Comparison of ENCODE assay signal across 22 mouse cellular contexts in the genomic region with DNA sequence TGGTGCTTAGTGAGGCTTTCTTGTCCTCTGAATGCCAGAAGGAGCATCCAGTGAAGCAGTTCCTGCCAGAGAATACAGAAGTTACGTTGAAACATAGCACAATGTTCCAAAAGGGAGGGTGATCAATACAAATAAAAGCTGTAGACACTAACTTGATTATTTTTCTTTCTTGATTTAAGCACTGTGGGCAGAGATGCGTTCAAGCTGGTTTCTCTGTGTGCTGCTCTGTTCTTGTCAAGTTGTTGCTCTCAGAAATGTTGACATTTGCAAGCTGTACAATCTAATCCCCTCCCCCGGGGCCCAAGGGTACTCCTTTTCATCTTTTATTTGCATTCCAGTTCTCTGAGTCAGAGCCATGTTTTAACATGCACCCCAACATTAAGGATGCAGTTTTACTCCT.
A peak's percentile ranks its signal among the peaks of the same experiment; 100 is the strongest.
DNase-seq lines count a peak whose midpoint lies in the region; ATAC-seq and TF ChIP-seq lines count a peak whose summit lies in the region.
"Had no signal": no experiment of that assay in that cellular context is flagged by ENCODE, and none has a peak within 500 bp of the region (broad histone marks: within the 10 kb centered on the region; RNA-seq: fewer than 3 reads in every experiment).

No protein-coding gene starts in this region.

- TF ChIP-seq CTCF in thymus, adult 2 months (IDR thresholded peaks at IDR 0.05; ENCODE audit: borderline replicate concordance, control insufficient read depth, extremely low read depth, insufficient read depth, low read length, poor library complexity), result no peak

- H3K27me3 ChIP-seq in lung, embryonic 16.5 days (ENCODE audit: control insufficient read depth, insufficient read depth, low read depth, low read length), result no peaks in the 10 kb centered on the region
- H3K27me3 ChIP-seq in limb, embryonic 10.5 days (ENCODE audit: low read depth, poor library complexity, severe bottlenecking), result no peaks in the 10 kb centered on the region
- H3K27me3 ChIP-seq in thymus, adult 2 months (ENCODE audit: control insufficient read depth, insufficient read depth, low read length), result no peaks in the 10 kb centered on the region
- H3K27me3 ChIP-seq: embryonic facial prominence, embryonic 13.5 days; heart, embryonic 15.5 days; limb, embryonic 15.5 days; neural tube, embryonic 12.5 days had no signal

- H3K9ac ChIP-seq in lung, embryonic 16.5 days (ENCODE audit: low read length), result no peak overlapping the region
- H3K9ac ChIP-seq: embryonic facial prominence, embryonic 13.5 days; forebrain, postnatal 0 days; heart, embryonic 15.5 days; limb, embryonic 15.5 days; neural tube, embryonic 12.5 days had no signal

- H3K4me2 ChIP-seq in lung, embryonic 16.5 days (ENCODE audit: low read depth, low read length), result no peak overlapping the region
- H3K4me2 ChIP-seq: embryonic facial prominence, embryonic 13.5 days; heart, embryonic 15.5 days; limb, embryonic 15.5 days; neural tube, embryonic 12.5 days had no signal

- TF ChIP-seq POLR2A in thymus, adult 2 months (IDR thresholded peaks at IDR 0.05; ENCODE audit: control insufficient read depth, extremely low read depth, insufficient read depth, low read length, poor library complexity), result no peak

- peak; percentile 23 for DNase-seq in layer of hippocampus, adult 11-12 months (ENCODE audit: low spot score)
- DNase-seq in layer of hippocampus, postnatal 36 days, result no peak
- DNase-seq in 3T3-L1 (ENCODE audit: low read depth, low spot score), result peak; percentile 24
- DNase-seq in NIH3T3 (ENCODE audit: low read depth), result peak; percentile 20
- no peak for DNase-seq in limb, embryonic 10.5 days (ENCODE audit: low spot score)
- DNase-seq in thymus, adult 2 months, result no peak
- DNase-seq: cerebellum, postnatal 14 days; forebrain, postnatal 0 days; gastrocnemius, adult 2 months; heart, adult 18-20 months; kidney, postnatal 36 days; right cerebral cortex, postnatal 14 days; thymus, postnatal 25 days had no signal

- H3K4me3 ChIP-seq in lung, embryonic 16.5 days (ENCODE audit: low read length), result no peak overlapping the region
- H3K4me3 ChIP-seq in limb, embryonic 10.5 days, result no peak overlapping the region
- no peak overlapping the region for H3K4me3 ChIP-seq in thymus, adult 2 months (ENCODE audit: control insufficient read depth, insufficient read depth, low read length)
- H3K4me3 ChIP-seq: embryonic facial prominence, embryonic 13.5 days; gastrocnemius, adult 2 months; heart, embryonic 15.5 days; hindbrain, embryonic 10.5 days; limb, embryonic 15.5 days; neural tube, embryonic 12.5 days had no signal

- H3K9me3 ChIP-seq in lung, embryonic 16.5 days (ENCODE audit: control insufficient read depth, low read length), result no peaks in the 10 kb centered on the region
- H3K9me3 ChIP-seq in limb, embryonic 10.5 days (replicated peaks), result no peaks in the 10 kb centered on the region
- H3K9me3 ChIP-seq: embryonic facial prominence, embryonic 13.5 days; G1E; heart, embryonic 15.5 days; hindbrain, embryonic 10.5 days; limb, embryonic 15.5 days; neural tube, embryonic 12.5 days had no signal

- H3K4me1 ChIP-seq in lung, embryonic 16.5 days (replicated peaks; ENCODE audit: control insufficient read depth, insufficient read depth, low read length), result peaks cover 6% of the 10 kb centered on the region
- no peaks in the 10 kb centered on the region for H3K4me1 ChIP-seq in limb, embryonic 10.5 days
- no peaks in the 10 kb centered on the region for H3K4me1 ChIP-seq in thymus, adult 2 months (replicated peaks; ENCODE audit: control insufficient read depth, insufficient read depth, low read length)
- H3K4me1 ChIP-seq: heart, embryonic 15.5 days; hindbrain, embryonic 10.5 days; limb, embryonic 15.5 days; neural tube, embryonic 12.5 days had no signal

- H3K36me3 ChIP-seq in lung, embryonic 16.5 days (ENCODE audit: control insufficient read depth, insufficient read depth, low read length), result no peaks in the 10 kb centered on the region
- H3K36me3 ChIP-seq in limb, embryonic 10.5 days, result no peaks in the 10 kb centered on the region
- H3K36me3 ChIP-seq in thymus, adult 2 months (ENCODE audit: control insufficient read depth, insufficient read depth, low read length), result no peaks in the 10 kb centered on the region
- H3K36me3 ChIP-seq: embryonic facial prominence, embryonic 13.5 days; G1E; heart, embryonic 15.5 days; hindbrain, embryonic 10.5 days; limb, embryonic 15.5 days; neural tube, embryonic 12.5 days had no signal

- peak; percentile 93 for ATAC-seq in lung, embryonic 16.5 days (ENCODE audit: low read depth)
- no peak for ATAC-seq in cerebellum, adult (ENCODE audit: insufficient number of reproducible peaks, low FRiP score, low TSS enrichment)
- ATAC-seq: CD4-positive, CD25-positive, alpha-beta regulatory T cell, adult 4 months; forebrain, postnatal 0 days had no signal

- WGBS in lung, embryonic 16.5 days, result 5% methylated on average over 3 of the region's 3 CpGs
- WGBS in limb, embryonic 10.5 days, result 65% methylated on average over 3 of the region's 3 CpGs
- 93% methylated on average over 3 of the region's 3 CpGs for WGBS in thymus, adult 2 months

- no peak overlapping the region; the same call in 1 of the 2 replicates for H3K27ac ChIP-seq in lung, embryonic 16.5 days (ENCODE audit: low read length)
- no peak overlapping the region for H3K27ac ChIP-seq in limb, embryonic 10.5 days
- no peak overlapping the region for H3K27ac ChIP-seq in thymus, adult 2 months (ENCODE audit: control insufficient read depth, insufficient read depth, low read length)
- H3K27ac ChIP-seq: embryonic facial prominence, embryonic 13.5 days; gastrocnemius, adult 2 months; heart, embryonic 15.5 days; hindbrain, embryonic 10.5 days; limb, embryonic 15.5 days; neural tube, embryonic 12.5 days had no signal

Comparison
In these comparisons a context has a peak if more than half of its experiments do, and no peak if none do; other contexts are left out.
1. DNase-seq: peak in layer of hippocampus, adult 11-12 months (single experiment), 3T3-L1 (single experiment) and NIH3T3 (single experiment); none in layer of hippocampus, postnatal 36 days (0 of 2), limb, embryonic 10.5 days (single experiment) and thymus, adult 2 months (single experiment).